Mouse (Mus musculus) kidney, adult 2 months (tissue): ENCODE measurements around the gene Ap1s3.

Experiments
- CTCF ChIP-seq: fragments of 200-500 bp; conservative IDR thresholded peaks from 2 replicates; pipeline ENCODE4 v1.5.1; 2011; ENCODE audit warnings: low read depth, mild to moderate bottlenecking, control low read depth, low read length, moderate library complexity, mixed read lengths; ENCODE audit not compliant: insufficient read depth, insufficient read length
- POLR2A ChIP-seq: fragments of 200-500 bp; IDR thresholded peaks from one replicate; pipeline ENCODE4 v1.6.1; 2011; ENCODE audit warnings: low read depth, low read length, control low read depth

DNA sequence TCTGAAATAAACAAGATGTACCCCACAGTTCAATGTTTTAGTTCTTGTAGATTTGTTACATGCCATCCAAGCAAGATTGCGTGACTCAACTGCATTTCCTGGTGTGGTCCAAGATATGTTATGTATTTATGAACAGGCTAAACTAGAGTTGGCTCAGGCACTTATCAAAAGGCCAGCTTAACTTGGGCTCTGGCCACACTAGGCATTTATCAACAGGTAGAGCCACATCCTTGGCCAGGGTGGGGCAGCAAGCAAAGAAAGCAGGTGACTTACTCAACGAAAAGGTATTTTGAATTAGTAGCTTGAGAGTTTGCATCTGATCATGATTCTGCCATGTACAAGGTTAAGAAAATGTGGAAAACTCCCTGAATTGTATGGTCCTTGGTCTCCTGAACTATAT is 34.0 kb downstream of the Ap1s3 start:
- no peak for TF ChIP-seq POLR2A
- TF ChIP-seq CTCF, result no peak
